Mouse (Mus musculus): ENCODE measurements around the gene 2300003K06Rik.
"Not testable (repeated sequence)": the region's sequence is repeated elsewhere in the genome, so short reads cannot be mapped to it uniquely, and the experiment has no call there.

DNA sequence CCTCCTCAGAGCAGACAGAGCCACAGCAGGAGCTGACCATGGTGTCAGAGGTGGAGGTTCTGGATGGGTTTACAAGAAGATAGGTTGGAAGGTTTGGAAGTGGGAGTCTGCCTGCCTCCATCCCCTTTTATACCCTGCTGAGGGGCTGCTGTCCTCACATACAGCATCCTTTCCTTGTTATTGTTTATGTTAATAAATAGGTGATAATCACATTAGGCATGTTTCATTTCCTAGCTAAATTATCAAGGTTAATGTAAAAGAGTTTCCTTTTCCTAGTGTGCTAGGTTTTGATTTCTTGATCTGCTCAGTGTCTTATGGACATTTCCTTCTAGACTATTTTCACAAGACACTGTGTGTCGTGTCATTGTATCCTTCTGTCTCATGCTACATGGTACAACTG is 39.0 kb downstream of the 2300003K06Rik start, which contains the start of gene Gm11569:
- not testable (repeated sequence) for TF ChIP-seq CTCF (IDR thresholded peaks at IDR 0.05; ENCODE audit: borderline replicate concordance, control insufficient read depth, extremely low read depth, insufficient read depth, low read length, poor library complexity); POLR2A (IDR thresholded peaks at IDR 0.05; ENCODE audit: control insufficient read depth, extremely low read depth, insufficient read depth, low read length, poor library complexity)

Measured in thymus, adult 2 months (tissue).